ENCODE assay signal across 8 mouse cellular contexts in the genomic region with DNA sequence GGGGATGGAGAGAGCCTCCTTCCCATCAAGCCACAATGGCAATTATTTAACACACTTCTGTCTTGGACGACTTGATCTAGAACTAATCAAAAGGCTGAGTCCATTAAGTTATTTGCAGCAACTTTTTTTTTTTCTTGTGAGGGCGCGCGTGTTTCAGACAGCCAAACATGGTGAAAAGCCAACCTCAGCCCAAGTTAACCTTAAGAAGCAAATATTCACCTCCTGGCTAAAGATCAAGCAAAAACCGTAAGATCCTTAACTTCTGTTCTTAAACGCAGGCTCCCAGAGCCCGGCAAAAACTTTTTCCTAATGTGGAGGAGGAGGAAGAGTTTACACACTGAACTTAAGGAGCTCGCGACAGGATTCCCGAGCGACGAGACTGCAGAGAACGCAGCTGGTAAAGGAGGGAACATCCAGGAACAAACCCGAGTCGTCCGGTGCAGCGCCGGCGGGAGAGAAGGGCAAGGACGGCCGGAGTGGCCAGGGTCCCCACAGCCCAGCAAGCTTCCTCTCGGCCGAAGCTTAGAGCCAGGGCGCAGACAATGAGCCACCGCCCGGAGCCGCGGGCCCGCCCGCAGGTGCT. TPM values are rescaled to one million over a fixed set of nuclear protein-coding genes. Genes with fewer than 3 reads are reported as not detected.
DNase-seq lines count a peak whose midpoint lies in the region; ATAC-seq lines count a peak whose summit lies in the region.

No protein-coding gene starts in this region.

- ATAC-seq in stomach, embryonic 16.5 days (ENCODE audit: insufficient read depth, low FRiP score): no peak

- H3K4me3 ChIP-seq in stomach, embryonic 16.5 days (replicated peaks; ENCODE audit: low read length): peak overlapping the region; percentile 91

- H3K36me3 ChIP-seq in stomach, embryonic 16.5 days (ENCODE audit: control insufficient read depth, insufficient read depth, low read length): no peaks in the 10 kb centered on the region

- no peaks in the 10 kb centered on the region for H3K27me3 ChIP-seq in stomach, embryonic 16.5 days (ENCODE audit: control insufficient read depth, insufficient read depth, low read length)

- peak overlapping the region; percentile 73 for H3K4me2 ChIP-seq in stomach, embryonic 16.5 days (ENCODE audit: low read depth, low read length)

- H3K9me3 ChIP-seq in stomach, embryonic 16.5 days (replicated peaks; ENCODE audit: control insufficient read depth, low read length): no peaks in the 10 kb centered on the region

- DNase-seq in cerebellum, adult 11 months: peak; percentile 27
- DNase-seq in cerebellum, adult 11-12 months: no peak
- DNase-seq in urinary bladder, postnatal 14 days (ENCODE audit: low spot score): peak; percentile 37
- no peak for DNase-seq in urinary bladder, adult 2 months (ENCODE audit: low spot score)
- DNase-seq in forelimb bud, embryonic 11.5 days (ENCODE audit: low read depth, low spot score): peak; percentile 62
- DNase-seq in layer of hippocampus, postnatal 25 days (ENCODE audit: extremely low spot score in 1 of 2, low spot score in 1 of 2): peak; percentile 16 to 23
- DNase-seq in mesoderm, embryonic 11.5 days (ENCODE audit: low read depth, low spot score): peak; percentile 69

- peak overlapping the region; percentile 98 for H3K9ac ChIP-seq in stomach, embryonic 16.5 days (ENCODE audit: low read length)

- 0% methylated on average over 29 of the region's 30 CpGs for WGBS in stomach, embryonic 16.5 days

- H3K27ac ChIP-seq in stomach, embryonic 16.5 days (ENCODE audit: low read length): peak overlapping the region; percentile 98

- peaks cover 14% of the 10 kb centered on the region for H3K4me1 ChIP-seq in stomach, embryonic 16.5 days (ENCODE audit: control insufficient read depth, insufficient read depth, low read length)

RNA-seq across cellular contexts. Expression of gene Pak2, which starts 0.6 kb away (rescaled TPM):
- 31.4 and 36.0 TPM in 2 replicates for polyA plus RNA-seq in urinary bladder, adult 2 months (2012; rRNA removed)
- 10 to 100 TPM; 29.9 to 30.6 TPM for total RNA-seq in layer of hippocampus, postnatal 25 days (2021)
- polyA plus RNA-seq in stomach, embryonic 16.5 days (2015; fragmentation: Nextera tagmentation; extraction: Ambion mirVana): 38.0 and 38.7 TPM in 2 replicates

RNA-seq across cellular contexts. Expression of gene Pigx, which starts 21.0 kb away (rescaled TPM):
- 58.3 and 74.9 TPM in 2 replicates for polyA plus RNA-seq in urinary bladder, adult 2 months (2012; rRNA removed)
- 10 to 100 TPM; 21.9 to 29.5 TPM for total RNA-seq in layer of hippocampus, postnatal 25 days (2021)
- polyA plus RNA-seq in stomach, embryonic 16.5 days (2015; fragmentation: Nextera tagmentation; extraction: Ambion mirVana): 74.6 and 80.1 TPM in 2 replicates

RNA-seq across cellular contexts. Expression of gene Cep19, which starts 21.1 kb away (rescaled TPM):
- polyA plus RNA-seq in urinary bladder, adult 2 months (2012; rRNA removed): 19.4 and 20.3 TPM in 2 replicates
- total RNA-seq in layer of hippocampus, postnatal 25 days (2021): 10 to 100 TPM; 62.9 to 65.4 TPM
- polyA plus RNA-seq in stomach, embryonic 16.5 days (2015; fragmentation: Nextera tagmentation; extraction: Ambion mirVana): 27.0 and 28.7 TPM in 2 replicates

Comparison
In these comparisons a context has a peak if more than half of its experiments do, and no peak if none do; other contexts are left out.
1. DNase-seq: peak in cerebellum, adult 11 months (single experiment), urinary bladder, postnatal 14 days (single experiment), forelimb bud, embryonic 11.5 days (single experiment), layer of hippocampus, postnatal 25 days (2 of 2) and mesoderm, embryonic 11.5 days (single experiment); none in cerebellum, adult 11-12 months (single experiment) and urinary bladder, adult 2 months (single experiment).